In the genomic region with DNA sequence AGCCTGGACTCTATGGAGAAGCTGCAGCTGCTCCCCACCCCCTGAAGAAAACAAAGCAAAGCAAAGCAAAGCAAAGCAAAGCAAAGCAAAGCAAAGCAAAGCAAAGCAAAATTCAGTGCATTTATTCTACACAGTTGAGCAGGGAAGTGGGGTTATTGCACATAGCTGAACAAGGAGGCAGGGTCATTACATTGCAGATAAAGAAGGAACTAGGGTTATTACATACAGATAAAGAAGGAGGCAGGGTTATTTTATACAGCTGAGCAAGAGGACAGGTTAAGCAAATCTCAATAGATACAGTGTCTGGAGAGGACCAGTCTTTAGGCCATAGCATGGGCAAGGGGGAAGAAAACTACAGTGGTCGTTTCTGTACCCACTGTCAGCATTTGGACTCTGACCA, we compare ENCODE assay signal across 33 mouse cellular contexts.
"Had no signal": no experiment of that assay in that cellular context is flagged by ENCODE, and none has a peak within 500 bp of the region (broad histone marks: within the 10 kb centered on the region; RNA-seq: fewer than 3 reads in every experiment).

No protein-coding gene starts in this region.

- H3K27ac ChIP-seq: limb, embryonic 10.5 days; limb, embryonic 12.5 days; limb, embryonic 13.5 days; limb, embryonic 15.5 days; liver, embryonic 12.5 days; liver, embryonic 13.5 days; liver, embryonic 14.5 days; liver, embryonic 15.5 days; lung, embryonic 15.5 days; macrophage; midbrain, embryonic 10.5 days; midbrain, embryonic 12.5 days; midbrain, embryonic 13.5 days; midbrain, embryonic 15.5 days; neural tube, embryonic 12.5 days; neural tube, embryonic 13.5 days had no signal

- H3K4me3 ChIP-seq: limb, embryonic 10.5 days; limb, embryonic 12.5 days; limb, embryonic 13.5 days; limb, embryonic 15.5 days; liver, embryonic 12.5 days; liver, embryonic 13.5 days; liver, embryonic 15.5 days; lung, embryonic 15.5 days; megakaryocyte, embryonic 14.5 days; midbrain, embryonic 10.5 days; midbrain, embryonic 12.5 days; midbrain, embryonic 13.5 days; midbrain, embryonic 15.5 days; myocyte; neural tube, embryonic 12.5 days; neural tube, embryonic 13.5 days had no signal

- ATAC-seq: liver, embryonic 12.5 days; liver, postnatal 0 days; lung, postnatal 0 days; midbrain, embryonic 13.5 days; midbrain, embryonic 15.5 days; midbrain, embryonic 16.5 days had no signal

- H3K9ac ChIP-seq: limb, embryonic 12.5 days; limb, embryonic 13.5 days; limb, embryonic 15.5 days; liver, embryonic 12.5 days; liver, embryonic 13.5 days; liver, embryonic 14.5 days; liver, embryonic 15.5 days; liver, postnatal 0 days; lung, embryonic 14.5 days; lung, embryonic 15.5 days; midbrain, embryonic 12.5 days; midbrain, embryonic 13.5 days; midbrain, embryonic 15.5 days; neural tube, embryonic 12.5 days; neural tube, embryonic 13.5 days had no signal

- H3K36me3 ChIP-seq: limb, embryonic 10.5 days; limb, embryonic 12.5 days; limb, embryonic 13.5 days; limb, embryonic 15.5 days; liver, embryonic 12.5 days; liver, embryonic 13.5 days; liver, embryonic 15.5 days; lung, embryonic 15.5 days; midbrain, embryonic 10.5 days; midbrain, embryonic 12.5 days; midbrain, embryonic 13.5 days; midbrain, embryonic 15.5 days; neural tube, embryonic 12.5 days; neural tube, embryonic 13.5 days had no signal

- H3K27me3 ChIP-seq: liver, embryonic 13.5 days; liver, embryonic 15.5 days; midbrain, embryonic 15.5 days; neural tube, embryonic 12.5 days had no signal

- H3K4me1 ChIP-seq: limb, embryonic 10.5 days; limb, embryonic 12.5 days; limb, embryonic 13.5 days; limb, embryonic 15.5 days; liver, embryonic 12.5 days; liver, embryonic 13.5 days; liver, embryonic 15.5 days; lung, embryonic 15.5 days; midbrain, embryonic 10.5 days; midbrain, embryonic 12.5 days; midbrain, embryonic 13.5 days; midbrain, embryonic 15.5 days; neural tube, embryonic 12.5 days; neural tube, embryonic 13.5 days had no signal

- H3K9me3 ChIP-seq: limb, embryonic 10.5 days; limb, embryonic 12.5 days; limb, embryonic 13.5 days; limb, embryonic 15.5 days; liver, embryonic 12.5 days; liver, embryonic 13.5 days; liver, embryonic 15.5 days; lung, embryonic 15.5 days; megakaryocyte, embryonic 14.5 days; midbrain, embryonic 10.5 days; midbrain, embryonic 12.5 days; midbrain, embryonic 13.5 days; midbrain, embryonic 15.5 days; neural tube, embryonic 12.5 days; neural tube, embryonic 13.5 days had no signal

- H3K4me2 ChIP-seq: limb, embryonic 12.5 days; limb, embryonic 13.5 days; limb, embryonic 15.5 days; liver, embryonic 11.5 days; liver, embryonic 12.5 days; liver, embryonic 13.5 days; liver, embryonic 15.5 days; lung, embryonic 14.5 days; lung, embryonic 15.5 days; midbrain, embryonic 11.5 days; midbrain, embryonic 12.5 days; midbrain, embryonic 13.5 days; midbrain, embryonic 15.5 days; neural tube, embryonic 12.5 days; neural tube, embryonic 13.5 days had no signal

- DNase-seq: left cerebral cortex, postnatal 4 days; liver; liver, embryonic 13.5 days; liver, postnatal 0 days; lung, adult 18-20 months; lung, adult 2 months; lung, embryonic 14.5 days; lung, postnatal 10 days; lung, postnatal 14 days; lung, postnatal 36 days; lung, postnatal 4 days; midbrain, embryonic 14.5 days had no signal
